Mouse (Mus musculus) thymus, adult 2 months (tissue): ENCODE data around the gene Dnaaf5.

Experiments
- CTCF ChIP-seq: fragments of 200-500 bp; IDR thresholded peaks from 2 replicates; pipeline ENCODE4 v1.5.1; 2012; ENCODE audit warnings: mild to moderate bottlenecking, control low read depth, low read length, moderate library complexity, borderline replicate concordance; ENCODE audit not compliant: control insufficient read depth, poor library complexity, insufficient read depth; ENCODE audit errors: extremely low read depth
- POLR2A ChIP-seq: fragments of 200-500 bp; IDR thresholded peaks from 2 replicates; pipeline ENCODE4 v1.6.1; 2012; ENCODE audit warnings: mild to moderate bottlenecking, low read length, control low read depth, moderate library complexity; ENCODE audit not compliant: control insufficient read depth, poor library complexity, insufficient read depth; ENCODE audit errors: extremely low read depth

- TF ChIP-seq CTCF, result no peak
- TF ChIP-seq POLR2A, result no peak
Measured at GRCm38 (mm10) chr5:139228318-139228717, 78.3 kb downstream of the Dnaaf5 start.
